Mouse (Mus musculus): ENCODE measurements around the gene Samd4.
A peak's percentile ranks its signal among the peaks of the same experiment; 100 is the strongest.

Samd4 gene

DNA sequence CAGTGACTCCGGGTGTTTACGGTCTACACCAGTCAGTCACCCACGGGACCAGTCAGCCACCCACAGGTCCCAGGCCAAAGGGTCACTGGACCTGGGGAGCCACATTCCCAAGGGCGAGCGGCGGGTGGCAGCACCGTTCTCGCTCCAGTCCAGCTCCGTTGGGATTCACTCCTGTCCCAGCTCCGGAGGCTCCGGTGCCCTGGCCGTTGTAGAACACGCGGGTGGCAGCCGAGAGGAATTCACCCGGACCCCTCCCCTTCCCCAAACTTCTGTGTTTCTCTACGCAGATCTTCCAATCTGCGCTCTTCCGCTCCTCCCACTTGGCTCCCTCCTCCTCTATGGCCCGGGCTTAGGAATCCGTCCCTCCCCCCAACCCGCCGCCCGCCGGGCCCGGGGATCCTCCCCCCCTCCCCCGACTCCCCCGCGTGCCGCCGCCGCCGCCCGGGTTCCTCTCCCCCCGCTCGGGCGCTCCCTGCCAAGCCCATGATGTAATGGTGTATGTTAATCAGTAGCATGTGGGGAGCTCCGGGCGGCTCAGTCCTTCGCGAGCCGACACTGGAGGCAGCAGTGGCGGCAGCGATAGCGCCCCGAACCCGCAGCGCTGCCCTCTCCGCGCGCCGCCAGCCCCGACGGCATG lies at the start of gene Samd4:
Samd4 (plus strand) TSS at position 424 of the 637 bp plus-strand sequence.
- peak; percentile 8 to 41 for DNase-seq (ENCODE audit: low spot score in 2 of 2)

DNA sequence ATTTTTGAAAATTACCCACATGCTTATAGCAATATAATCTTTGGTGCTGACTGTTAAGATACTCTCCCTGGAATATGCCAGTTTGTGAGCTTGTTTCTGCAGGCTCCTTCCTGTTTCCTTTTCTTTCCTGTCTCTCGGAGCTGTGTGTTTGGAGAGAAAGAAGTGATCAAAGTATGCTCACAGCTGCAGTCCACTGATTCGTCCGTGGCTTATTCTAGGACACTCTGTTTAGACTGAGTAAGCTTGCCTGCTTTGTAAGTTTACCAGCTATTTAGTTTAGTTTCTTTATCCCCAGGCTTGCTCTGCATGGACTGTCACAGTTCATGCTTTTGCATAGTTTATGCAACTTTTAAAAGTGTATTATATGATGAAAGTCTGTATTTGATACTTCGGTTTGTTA lies 43.3 kb upstream of the Samd4 start:
- no peak for DNase-seq (ENCODE audit: low spot score in 2 of 2)

- DNase-seq (ENCODE audit: low spot score in 2 of 2), result no peak
Observed at GRCm38 (mm10) chr14:46845706-46846105, 36.9 kb upstream of the Samd4 start.

DNA sequence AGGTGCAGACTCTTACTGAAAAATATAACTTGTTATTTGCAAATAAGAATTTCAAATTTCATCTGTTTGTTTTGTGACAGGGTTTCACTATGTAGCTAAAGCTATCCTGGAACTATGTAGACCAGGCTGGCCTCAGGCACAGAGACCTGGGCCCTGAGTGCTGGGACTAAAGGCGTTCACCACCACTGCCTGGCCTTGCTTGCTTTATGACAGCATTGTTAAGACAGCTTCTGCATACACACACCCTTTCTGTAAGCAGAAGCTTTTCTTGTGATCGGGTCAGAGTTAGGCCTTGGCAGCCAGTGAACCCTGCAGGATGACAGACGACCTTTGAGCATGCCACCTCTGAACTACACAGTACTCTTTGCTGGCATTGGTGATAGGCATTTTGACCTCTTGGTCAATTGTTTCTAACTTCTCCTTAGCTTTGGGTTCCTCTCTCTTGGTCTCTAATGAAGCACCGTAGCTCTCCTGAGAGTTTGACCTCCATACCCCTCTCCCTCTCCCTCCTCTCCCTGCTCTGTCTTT lies 34.5 kb upstream of the Samd4 start:
- DNase-seq (ENCODE audit: low spot score in 2 of 2), result no peak

- DNase-seq (ENCODE audit: low spot score in 2 of 2), result no peak
Observed at GRCm38 (mm10) chr14:46848736-46849135, 33.9 kb upstream of the Samd4 start.

GRCm38 (mm10) chr14:46849769-46850168 lies 32.9 kb upstream of the Samd4 start:
- DNase-seq (ENCODE audit: low spot score in 2 of 2), result no peak

DNA sequence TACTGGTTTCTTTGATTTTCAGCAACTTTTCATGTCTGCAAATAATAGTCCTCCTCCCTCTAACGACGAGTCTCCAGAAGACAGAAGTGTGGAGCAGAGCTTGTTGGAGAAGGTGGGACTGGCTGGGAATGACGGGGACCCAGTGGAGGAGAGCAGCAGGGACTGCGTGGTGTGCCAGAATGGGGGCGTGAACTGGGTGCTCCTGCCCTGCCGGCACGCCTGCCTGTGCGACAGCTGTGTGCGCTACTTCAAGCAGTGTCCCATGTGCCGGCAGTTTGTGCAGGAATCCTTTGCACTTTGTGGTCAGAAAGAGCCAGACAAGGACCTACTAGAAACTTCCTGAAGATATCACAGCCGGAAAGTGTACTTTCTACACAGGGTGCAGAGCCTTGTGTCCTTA lies 29.0 kb upstream of the Samd4 start:
- DNase-seq (ENCODE audit: low spot score in 2 of 2), result no peak

- DNase-seq (ENCODE audit: low spot score in 2 of 2), result no peak
Observed at GRCm38 (mm10) chr14:46862922-46863321, 19.7 kb upstream of the Samd4 start.

DNA sequence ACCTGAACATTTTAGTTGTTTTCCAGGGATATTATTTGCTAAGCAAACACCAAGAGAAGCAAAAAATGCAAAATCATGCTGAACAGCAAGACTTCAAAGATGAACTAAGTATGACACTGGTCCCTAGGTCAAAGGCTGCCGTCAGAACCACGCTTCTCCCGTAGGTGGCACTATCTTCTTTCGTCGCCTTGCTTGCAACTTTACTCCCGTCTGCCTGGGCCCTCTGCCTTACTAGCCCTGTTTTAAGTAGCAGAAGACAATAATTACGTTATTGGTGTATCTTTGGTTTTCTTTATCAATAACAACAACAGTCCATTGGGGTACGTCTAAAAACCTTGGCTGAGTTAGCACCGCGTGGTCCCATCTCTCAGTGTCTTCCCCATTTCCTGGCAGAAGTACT lies 1.7 kb upstream of the Samd4 start:
- peak; percentile 12 to 67 for DNase-seq (ENCODE audit: low spot score in 2 of 2)

- DNase-seq (ENCODE audit: low spot score in 2 of 2), result peak in 1 of 2 experiments; percentile 20
Observed at GRCm38 (mm10) chr14:46881581-46882430, 848 bp upstream of the Samd4 start.

GRCm38 (mm10) chr14:46883068-46883870 lies 615 bp downstream of the Samd4 start:
- peak; percentile 9 to 21 for DNase-seq (ENCODE audit: low spot score in 2 of 2)

DNA sequence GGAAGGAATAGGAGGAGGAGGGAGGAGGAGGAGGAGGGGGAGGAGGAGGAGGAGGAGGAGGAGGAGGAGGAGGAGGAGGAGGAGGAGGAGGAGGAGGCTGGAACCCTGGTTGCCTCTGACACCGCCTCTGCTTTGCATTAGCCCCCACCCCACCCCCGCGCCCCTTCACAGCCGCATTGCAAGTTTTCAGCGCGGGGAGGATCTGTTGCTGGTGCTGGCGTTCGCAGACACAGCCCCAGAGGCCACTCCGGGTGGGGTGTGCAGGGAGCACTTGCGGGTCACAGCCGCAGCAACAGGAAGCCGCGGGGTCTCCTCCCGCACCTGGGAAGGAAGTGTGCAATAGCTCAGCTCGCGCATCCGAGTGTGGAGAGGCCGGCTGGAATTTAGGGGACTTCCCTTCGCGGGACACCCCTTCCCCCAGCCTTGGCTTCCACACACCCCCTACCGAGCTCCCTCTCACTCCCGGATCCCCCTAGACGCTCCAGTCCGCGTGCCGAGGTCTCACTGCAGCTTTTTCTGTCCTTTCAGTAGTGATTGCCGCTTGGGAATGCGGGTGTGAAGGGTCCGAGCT lies 1.3 kb downstream of the Samd4 start:
- peak; percentile 11 to 23 for DNase-seq (ENCODE audit: low spot score in 2 of 2)

DNA sequence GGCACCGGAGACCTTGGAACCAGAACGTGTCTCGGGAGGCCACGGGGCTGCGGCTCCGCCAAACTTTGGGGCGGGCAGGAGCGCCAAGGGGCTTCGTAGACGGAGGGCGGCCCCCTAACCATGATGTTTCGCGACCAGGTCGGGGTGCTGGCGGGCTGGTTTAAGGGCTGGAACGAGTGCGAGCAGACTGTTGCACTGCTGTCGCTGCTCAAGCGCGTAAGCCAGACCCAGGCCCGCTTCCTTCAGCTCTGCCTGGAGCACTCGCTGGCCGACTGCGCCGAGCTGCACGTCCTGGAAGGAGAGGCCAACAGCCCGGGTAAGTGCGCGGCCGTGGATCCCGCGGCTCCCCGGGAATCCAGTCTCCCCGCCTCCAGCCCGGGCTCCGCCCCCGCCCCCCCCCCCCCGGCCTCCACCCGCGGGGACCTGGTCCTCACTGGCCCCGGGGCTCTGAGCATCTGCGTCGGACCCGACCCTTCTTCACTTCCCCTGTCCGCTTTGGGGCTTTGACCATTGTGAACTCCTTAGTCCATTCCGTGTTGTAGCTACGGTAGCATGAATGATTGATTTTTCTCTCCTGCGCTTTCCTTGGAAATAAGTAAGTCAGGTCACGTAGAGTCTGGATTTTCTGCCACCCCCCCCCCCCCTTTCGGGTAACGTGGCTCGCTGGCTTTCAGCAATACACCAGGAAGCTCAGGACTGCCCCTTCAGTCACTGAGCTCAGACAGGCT lies 2.2 kb downstream of the Samd4 start:
- peak; percentile 12 to 36 for DNase-seq (ENCODE audit: low spot score in 2 of 2)

GRCm38 (mm10) chr14:46885429-46885755 lies 2.7 kb downstream of the Samd4 start:
- no peak for DNase-seq (ENCODE audit: low spot score in 2 of 2)

DNA sequence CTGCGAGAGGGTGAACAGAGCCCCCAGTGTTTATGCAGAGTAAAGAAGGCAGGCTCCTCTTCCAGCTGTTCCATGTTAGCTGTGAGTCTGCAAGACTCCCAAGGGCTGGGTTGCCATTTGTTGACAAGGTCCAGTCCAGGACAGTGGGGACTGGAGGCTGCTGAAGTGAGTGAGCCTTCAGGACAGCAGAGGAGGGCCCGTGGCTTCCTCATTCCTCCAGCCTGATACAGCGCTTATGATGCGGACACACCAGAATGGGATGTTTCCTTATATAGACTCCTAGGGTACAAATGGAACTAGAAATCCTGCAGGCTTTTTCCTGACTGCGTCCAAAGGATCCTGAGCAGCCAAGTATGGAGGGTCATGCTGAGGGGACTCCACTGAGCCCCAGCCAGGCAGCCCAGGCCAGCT lies 3.2 kb downstream of the Samd4 start:
- DNase-seq (ENCODE audit: low spot score in 2 of 2), result no peak

DNA sequence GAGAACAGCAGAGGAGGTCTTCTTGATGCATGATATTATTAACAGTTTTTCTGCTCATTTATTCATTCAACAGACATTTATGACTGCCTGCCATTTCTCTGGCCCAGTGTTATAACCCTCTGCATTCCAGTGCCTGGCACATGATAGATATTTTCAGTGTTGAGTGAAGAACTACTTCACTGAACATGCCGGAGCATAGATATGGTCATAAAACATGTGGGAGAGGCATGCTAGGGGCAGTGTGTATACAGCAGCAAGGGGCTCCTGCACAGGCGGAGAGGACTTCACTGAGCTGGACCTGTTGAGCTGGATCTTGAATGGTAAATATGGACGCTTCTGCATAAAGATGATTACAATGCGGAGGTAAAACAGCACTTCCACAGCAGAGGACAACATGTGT lies 6.4 kb downstream of the Samd4 start:
- no peak for DNase-seq (ENCODE audit: low spot score in 2 of 2)

DNA sequence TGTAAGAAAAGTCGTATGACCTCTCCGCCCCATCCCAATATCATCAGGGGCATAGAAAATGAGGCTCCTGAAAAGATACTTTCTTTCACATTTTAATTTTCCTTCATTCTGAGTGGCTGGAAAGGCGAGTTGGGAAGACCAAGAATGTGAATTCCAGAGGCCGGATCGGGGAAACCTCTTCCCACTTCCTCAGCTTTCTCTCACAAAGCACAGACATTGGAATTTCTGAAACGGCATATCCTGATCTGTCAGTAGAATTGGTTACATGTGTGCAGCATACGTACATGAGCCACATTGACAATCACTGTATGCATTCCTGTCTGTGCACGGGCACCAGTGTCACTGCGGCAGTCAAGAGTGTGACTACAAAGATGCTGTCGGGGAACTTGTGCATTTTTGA lies 11.3 kb downstream of the Samd4 start:
- DNase-seq (ENCODE audit: low spot score in 2 of 2), result no peak

GRCm38 (mm10) chr14:46897953-46898352 lies 15.3 kb downstream of the Samd4 start:
- no peak for DNase-seq (ENCODE audit: low spot score in 2 of 2)

DNA sequence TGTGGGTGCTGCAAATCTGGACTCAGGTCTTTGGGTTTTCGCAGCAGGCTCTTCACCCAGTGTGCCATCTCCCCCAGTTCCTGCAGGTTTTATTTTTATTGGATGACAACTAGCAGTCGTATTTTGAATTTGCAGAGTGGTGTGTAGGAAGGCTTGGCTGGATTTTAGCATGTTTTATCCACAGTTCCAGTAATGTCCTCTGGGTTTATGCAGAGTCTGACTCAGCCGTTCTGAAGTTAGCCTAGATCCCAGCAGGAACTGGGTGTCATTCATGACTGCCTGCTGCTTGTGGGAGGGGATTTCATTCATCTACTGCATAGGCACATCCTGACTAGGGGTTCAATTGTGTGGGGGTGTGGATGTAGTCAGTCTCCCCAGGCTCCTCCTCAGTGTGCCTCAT lies 16.0 kb downstream of the Samd4 start:
- DNase-seq (ENCODE audit: low spot score in 2 of 2), result no peak

- DNase-seq (ENCODE audit: low spot score in 2 of 2), result no peak
Observed at GRCm38 (mm10) chr14:46902498-46903087, 19.9 kb downstream of the Samd4 start.

GRCm38 (mm10) chr14:46904276-46904675 lies 21.6 kb downstream of the Samd4 start:
- no peak for DNase-seq (ENCODE audit: low spot score in 2 of 2)
